Mouse (Mus musculus): ENCODE measurements around the gene Adap1.

The Adap1 gene

GRCm38 (mm10) chr5:139286142-139286941 is 39.1 kb downstream of the Adap1 start:
- peak; percentile 74 for DNase-seq (ENCODE audit: low read depth, low spot score)

- DNase-seq (ENCODE audit: low read depth, low spot score) = peak; percentile 90
Measured at GRCm38 (mm10) chr5:139285383-139286067, 39.9 kb downstream of the Adap1 start.

GRCm38 (mm10) chr5:139283460-139284180 is 41.8 kb downstream of the Adap1 start:
- peak; percentile 40 for DNase-seq (ENCODE audit: low read depth, low spot score)

GRCm38 (mm10) chr5:139282191-139282590 is 43.2 kb downstream of the Adap1 start:
- DNase-seq (ENCODE audit: low read depth, low spot score) = peak; percentile 92

- DNase-seq (ENCODE audit: low read depth, low spot score) = peak; percentile 72
Measured at GRCm38 (mm10) chr5:139281373-139282112, 43.9 kb downstream of the Adap1 start.

GRCm38 (mm10) chr5:139277287-139277686 is 48.1 kb downstream of the Adap1 start:
- DNase-seq (ENCODE audit: low read depth, low spot score) = peak; percentile 80

GRCm38 (mm10) chr5:139271994-139272554 is 53.3 kb downstream of the Adap1 start:
- DNase-seq (ENCODE audit: low read depth, low spot score) = no peak

GRCm38 (mm10) chr5:139270806-139271521 is 54.5 kb downstream of the Adap1 start:
- peak; percentile 39 for DNase-seq (ENCODE audit: low read depth, low spot score)

- DNase-seq (ENCODE audit: low read depth, low spot score) = no peak
Measured at GRCm38 (mm10) chr5:139267661-139268060, 57.8 kb downstream of the Adap1 start.

- no peak for DNase-seq (ENCODE audit: low read depth, low spot score)
Measured at GRCm38 (mm10) chr5:139261403-139261802, 64.0 kb downstream of the Adap1 start.

- DNase-seq (ENCODE audit: low read depth, low spot score) = peak; percentile 58
Measured at GRCm38 (mm10) chr5:139259853-139260252, 65.6 kb downstream of the Adap1 start.

GRCm38 (mm10) chr5:139258371-139259035 is 66.9 kb downstream of the Adap1 start:
- no peak for DNase-seq (ENCODE audit: low read depth, low spot score)

- no peak for DNase-seq (ENCODE audit: low read depth, low spot score)
Measured at GRCm38 (mm10) chr5:139257818-139258217, 67.6 kb downstream of the Adap1 start.

- DNase-seq (ENCODE audit: low read depth, low spot score) = no peak
Measured at GRCm38 (mm10) chr5:139257265-139257664, 68.2 kb downstream of the Adap1 start.

GRCm38 (mm10) chr5:139256211-139256765 is 69.1 kb downstream of the Adap1 start:
- no peak for DNase-seq (ENCODE audit: low read depth, low spot score)

- no peak for DNase-seq (ENCODE audit: low read depth, low spot score)
Measured at GRCm38 (mm10) chr5:139255777-139256176, 69.6 kb downstream of the Adap1 start.

GRCm38 (mm10) chr5:139254938-139255337 is 70.5 kb downstream of the Adap1 start:
- DNase-seq (ENCODE audit: low read depth, low spot score) = no peak

- peak; percentile 66 for DNase-seq (ENCODE audit: low read depth, low spot score)
Measured at GRCm38 (mm10) chr5:139253301-139253741, 72.1 kb downstream of the Adap1 start.

GRCm38 (mm10) chr5:139252910-139253245 is 72.5 kb downstream of the Adap1 start:
- no peak for DNase-seq (ENCODE audit: low read depth, low spot score)

Data from brain, adult 2 months (tissue).